Mouse (Mus musculus) CH12.LX (cell line): ENCODE data around the gene St6gal2. TPM values are rescaled to one million over a fixed set of nuclear protein-coding genes. Genes with fewer than 3 reads are reported as not detected.

ENCODE experiments used
- DNase-seq: peaks from one replicate; pipeline ENCODE4 v3.0.0-alpha.2; 2013; ENCODE audit errors: extremely low read depth
- H3K27ac ChIP-seq: 2 replicates; pipeline ENCODE4 v1.5.1; 2012; ENCODE audit warnings: low read depth, mild to moderate bottlenecking, control low read depth, moderate library complexity; ENCODE audit not compliant: insufficient read depth
- H3K27me3 ChIP-seq: replicated peaks from 2 replicates; pipeline ENCODE3; 2012; ENCODE audit warnings: inconsistent platforms
- H3K36me3 ChIP-seq, 2 experiments: replicated peaks in 1 of 2; 2 replicates each; pipeline versions ENCODE3 to v1.6.1; 2012; ENCODE audit warnings: inconsistent platforms in 1 of 2, low read length in 1 of 2, mild to moderate bottlenecking in 1 of 2, mixed read lengths in 1 of 2, moderate library complexity in 1 of 2; ENCODE audit not compliant: control insufficient read depth in 1 of 2, insufficient read depth in 1 of 2
- H3K4me1 ChIP-seq, 2 experiments: 2 replicates each; pipeline ENCODE4 v1.6.1; 2012; ENCODE audit warnings: inconsistent platforms in 1 of 2, moderate library complexity in 1 of 2; ENCODE audit not compliant: insufficient read depth in 2 of 2, control insufficient read depth in 1 of 2
- H3K4me2 ChIP-seq: 2 replicates; pipeline ENCODE4 v1.6.1; 2012; ENCODE audit warnings: low read depth, mild to moderate bottlenecking, control low read depth; ENCODE audit not compliant: poor library complexity, insufficient read depth, severe bottlenecking
- H3K4me3 ChIP-seq, 3 experiments: fragments of 150-350 bp in 1 of 3; sonication (generic) in 1 of 3; replicated peaks in 1 of 3; 2 replicates each; pipeline versions ENCODE3 to v1.5.1; 2011 to 2012; ENCODE audit warnings: low read depth in 2 of 3, low read length in 2 of 3, mild to moderate bottlenecking in 2 of 3, moderate library complexity in 2 of 3, control low read depth in 1 of 3, improper control_type of control experiment in 1 of 3, inconsistent platforms in 1 of 3, mixed read lengths in 1 of 3; ENCODE audit not compliant: poor library complexity in 1 of 3
- H3K79me2 ChIP-seq: replicated peaks from 2 replicates; pipeline ENCODE4 v1.6.1; 2012; ENCODE audit warnings: mild to moderate bottlenecking, moderate library complexity; ENCODE audit not compliant: control insufficient read depth, poor library complexity, insufficient read depth, severe bottlenecking; ENCODE audit errors: extremely low read depth
- H3K9ac ChIP-seq: 2 replicates; pipeline ENCODE4 v1.6.1; 2012; ENCODE audit warnings: low read depth, mild to moderate bottlenecking, control low read depth, moderate library complexity; ENCODE audit not compliant: insufficient read depth
- H3K9me3 ChIP-seq: replicated peaks from 2 replicates; pipeline ENCODE3; 2012; ENCODE audit warnings: low read length, inconsistent platforms, mixed read lengths
- CTCF ChIP-seq, 2 experiments: IDR thresholded peaks in 1 of 2; conservative IDR thresholded peaks in 1 of 2; 2 replicates each; pipeline ENCODE4 v1.5.1; 2011 to 2012; ENCODE audit warnings: low read depth in 2 of 2, low read length in 2 of 2, improper control_type of control experiment in 1 of 2, inconsistent platforms in 1 of 2, mild to moderate bottlenecking in 1 of 2, moderate library complexity in 1 of 2
- ELF1 ChIP-seq: IDR thresholded peaks from 2 replicates; pipeline ENCODE4 v1.6.1; 2014; ENCODE audit warnings: low read depth, mild to moderate bottlenecking, inconsistent platforms, low read length, improper control_type of control experiment
- EP300 ChIP-seq: IDR thresholded peaks from 2 replicates; pipeline ENCODE4 v1.6.1; 2011; ENCODE audit warnings: low read length, improper control_type of control experiment
- ETS1 ChIP-seq: conservative IDR thresholded peaks from 2 replicates; pipeline ENCODE4 v1.6.1; 2012; ENCODE audit warnings: low read depth, mild to moderate bottlenecking, inconsistent platforms, low read length, improper control_type of control experiment, moderate library complexity
- GABPA ChIP-seq: IDR thresholded peaks from 2 replicates; pipeline ENCODE4 v1.6.1; 2012; ENCODE audit warnings: low read depth, low read length, improper control_type of control experiment, inconsistent platforms; ENCODE audit not compliant: insufficient replicate concordance
- IRF4 ChIP-seq: IDR thresholded peaks from 2 replicates; pipeline ENCODE4 v1.6.1; 2014; ENCODE audit warnings: low read depth, mild to moderate bottlenecking, inconsistent platforms, low read length, improper control_type of control experiment
- JUN ChIP-seq: IDR thresholded peaks from 2 replicates; pipeline ENCODE4 v1.6.1; 2011; ENCODE audit warnings: low read depth, mild to moderate bottlenecking, low read length, improper control_type of control experiment, moderate library complexity; ENCODE audit not compliant: insufficient read depth
- JUND ChIP-seq: conservative IDR thresholded peaks from 2 replicates; pipeline ENCODE4 v1.6.1; 2011; ENCODE audit warnings: low read depth, low read length, improper control_type of control experiment
- KAT2A ChIP-seq: IDR thresholded peaks from 2 replicates; pipeline ENCODE4 v1.6.1; 2012; ENCODE audit warnings: low read length, improper control_type of control experiment, inconsistent platforms; ENCODE audit not compliant: insufficient replicate concordance
- MAX ChIP-seq: IDR thresholded peaks from 2 replicates; pipeline ENCODE4 v1.6.1; 2011; ENCODE audit warnings: low read length, improper control_type of control experiment
- MXI1 ChIP-seq: IDR thresholded peaks from 2 replicates; pipeline ENCODE4 v1.6.1; 2011; ENCODE audit warnings: mild to moderate bottlenecking, low read depth, low read length, improper control_type of control experiment
- MYC ChIP-seq: IDR thresholded peaks from 2 replicates; pipeline ENCODE4 v1.6.1; 2011; ENCODE audit warnings: low read depth, mild to moderate bottlenecking, improper control_type of control experiment, low read length
- NELFE ChIP-seq: IDR thresholded peaks from 2 replicates; pipeline ENCODE4 v1.6.1; 2011; ENCODE audit warnings: low read depth, low read length, improper control_type of control experiment
- NRF1 ChIP-seq: IDR thresholded peaks from 2 replicates; pipeline ENCODE4 v1.6.1; 2014; ENCODE audit warnings: low read depth, mild to moderate bottlenecking, inconsistent platforms, low read length, improper control_type of control experiment, moderate library complexity
- PAX5 ChIP-seq: IDR thresholded peaks from 2 replicates; pipeline ENCODE4 v1.6.1; 2012; ENCODE audit warnings: low read length, inconsistent platforms, mixed read lengths
- POLR2A ChIP-seq: IDR thresholded peaks from 2 replicates; pipeline ENCODE4 v1.6.1; 2011; ENCODE audit warnings: low read depth, mild to moderate bottlenecking, improper control_type of control experiment, low read length
- POLR2AphosphoS2 ChIP-seq: IDR thresholded peaks from 2 replicates; pipeline ENCODE4 v1.6.1; 2011; ENCODE audit warnings: low read depth, low read length, improper control_type of control experiment
- RAD21 ChIP-seq: IDR thresholded peaks from 2 replicates; pipeline ENCODE4 v1.6.1; 2011; ENCODE audit warnings: low read depth, mild to moderate bottlenecking, low read length, improper control_type of control experiment, moderate library complexity
- SMC3 ChIP-seq: IDR thresholded peaks from 2 replicates; pipeline ENCODE4 v1.6.1; 2011; ENCODE audit warnings: low read depth, low read length, improper control_type of control experiment
- TBP ChIP-seq: conservative IDR thresholded peaks from 2 replicates; pipeline ENCODE4 v1.6.1; 2011; ENCODE audit warnings: low read depth, low read length, improper control_type of control experiment
- TCF12 ChIP-seq: IDR thresholded peaks from 2 replicates; pipeline ENCODE4 v1.6.1; 2014; ENCODE audit warnings: low read depth, mild to moderate bottlenecking, inconsistent platforms, low read length, improper control_type of control experiment
- UBTF ChIP-seq: IDR thresholded peaks from 2 replicates; pipeline ENCODE4 v1.6.1; 2012; ENCODE audit warnings: low read depth, mild to moderate bottlenecking, inconsistent platforms, low read length, improper control_type of control experiment, moderate library complexity
- USF2 ChIP-seq: conservative IDR thresholded peaks from 2 replicates; pipeline ENCODE4 v1.6.1; 2011; ENCODE audit warnings: low read depth, low read length, improper control_type of control experiment
- ZKSCAN1 ChIP-seq: IDR thresholded peaks from 2 replicates; pipeline ENCODE4 v1.6.1; 2012; ENCODE audit warnings: low read depth, inconsistent platforms, low read length, improper control_type of control experiment, borderline replicate concordance
- ZMIZ1 ChIP-seq: IDR thresholded peaks from 2 replicates; pipeline ENCODE4 v1.6.1; 2012; ENCODE audit warnings: low read depth, mild to moderate bottlenecking, inconsistent platforms, low read length, improper control_type of control experiment
- dilution Hi-C: fragments of 300-500 bp; cut with MboI; formaldehyde crosslinking; loops from 2 replicates; pipeline ENCODE4 v1.14.3; 2020; ENCODE audit warnings: low sequenced_read_pairs; ENCODE audit not compliant: extremely low pct_unique_long_range_greater_than_20kb, extremely low pct_ligation_motif_present
- in situ Hi-C: fragments of 300-500 bp; cut with MboI; formaldehyde crosslinking; loops from 3 replicates; pipeline ENCODE4 v1.14.3; 2019; ENCODE audit warnings: low sequenced_read_pairs, low pct_ligation_motif_present, low pct_unique_long_range_greater_than_20kb, mixed read lengths
- polyA plus RNA-seq: library from polyadenylated mRNA; unstranded; fragments of >175 nt; gene quantifications from 2 replicates; pipeline ENCODE4 v1.2.1, GENCODE M21; 2012; ENCODE audit warnings: low read depth; ENCODE audit not compliant: insufficient read length
- total RNA-seq, 2 experiments: library from RNA; depleted of rRNA; stranded (reverse); fragments of 300-350 nt in 1 of 2; fragments of >200 nt in 1 of 2; gene quantifications; 2 replicates each; pipeline ENCODE4 v1.2.3; 2012 to 2014

The St6gal2 gene
- total and polyA plus RNA-seq, 3 experiments, result not detected

- no peak overlapping the region for H3K27ac ChIP-seq
- 0 out of 2 replicates have a peak, but pooled peaks have one; percentile 24 for TF ChIP-seq JUND
- no peak for TF ChIP-seq KAT2A
- no peak for TF ChIP-seq GABPA
- no peak for TF ChIP-seq UBTF
- TF ChIP-seq JUN, result peak; percentile 30; the same call in 1 of the 2 replicates
- TF ChIP-seq RAD21, result no peak
- TF ChIP-seq POLR2A, result no peak
- no peak for TF ChIP-seq MYC
- peak; percentile 9; the same call in 1 of the 2 replicates for TF ChIP-seq TCF12
- no peak for TF ChIP-seq ELF1
- TF ChIP-seq TBP, result no peak
- TF ChIP-seq NELFE, result no peak
- no peak for TF ChIP-seq MXI1
- no peak for TF ChIP-seq PAX5
- no peak for TF ChIP-seq SMC3
- TF ChIP-seq EP300, result peak; percentile 52; the same call in 1 of the 2 replicates
- no peak for TF ChIP-seq MAX
- TF ChIP-seq POLR2AphosphoS2, result no peak
- TF ChIP-seq ZMIZ1, result no peak
- TF ChIP-seq CTCF (conservative IDR thresholded peaks at IDR 0.05 in 1 of 2, IDR thresholded peaks at IDR 0.05 in 1 of 2; ENCODE audit: low read depth in 2 of 2, low read length in 2 of 2), result no peak
- no peak for TF ChIP-seq USF2
- no peak for TF ChIP-seq NRF1
- no peak for TF ChIP-seq ETS1
- no peak for TF ChIP-seq ZKSCAN1
- TF ChIP-seq IRF4, result peak; percentile 81
- TF ChIP-seq, all 38 proteins: peak for 5
- Histone ChIP-seq H3K79me2 (no peaks in the 10 kb centered on the region), H3K4me3 (no peak overlapping the region), H3K27me3 (no peaks in the 10 kb centered on the region), H3K9ac (no peak overlapping the region), H3K4me2 (no peak overlapping the region), H3K36me3 (no peaks in the 10 kb centered on the region), H3K9me3 (no peaks in the 10 kb centered on the region), H3K4me1 (peaks cover 5 to 14% of the 10 kb centered on the region in 2 experiments)
- dilution Hi-C loops (no loop called here), in situ Hi-C loops (no loop called here)
- DNase-seq, result no peak
Observed at GRCm38 (mm10) chr17:55468963-55469362, 23.8 kb downstream of the St6gal2 start.
